Mouse (Mus musculus) megakaryocyte progenitor cell, adult 5-6 weeks (primary cell): ENCODE measurements around the gene Susd4. TPM values are rescaled to one million over a fixed set of nuclear protein-coding genes. Genes with fewer than 3 reads are reported as not detected.

Experiments used
- ATAC-seq: replicated peaks from 2 replicates; pipeline ENCODE4 v1.8.0; 2016; ENCODE audit warnings: mild to moderate bottlenecking, moderate TSS enrichment, inconsistent platforms; ENCODE audit not compliant: poor library complexity
- total RNA-seq, 2 experiments: library from RNA; stranded (forward) in 1 of 2; stranded (reverse) in 1 of 2; fragments of 157-497, 149-512 nt in 1 of 2; fragments of 200-1000 nt in 1 of 2; gene quantifications; 2 replicates each; pipeline versions ENCODE4 v1.2.3 to v1.2.4; 2015 to 2017

Susd4 gene
- total RNA-seq, 2 experiments from 2014 or later = not detected

DNA sequence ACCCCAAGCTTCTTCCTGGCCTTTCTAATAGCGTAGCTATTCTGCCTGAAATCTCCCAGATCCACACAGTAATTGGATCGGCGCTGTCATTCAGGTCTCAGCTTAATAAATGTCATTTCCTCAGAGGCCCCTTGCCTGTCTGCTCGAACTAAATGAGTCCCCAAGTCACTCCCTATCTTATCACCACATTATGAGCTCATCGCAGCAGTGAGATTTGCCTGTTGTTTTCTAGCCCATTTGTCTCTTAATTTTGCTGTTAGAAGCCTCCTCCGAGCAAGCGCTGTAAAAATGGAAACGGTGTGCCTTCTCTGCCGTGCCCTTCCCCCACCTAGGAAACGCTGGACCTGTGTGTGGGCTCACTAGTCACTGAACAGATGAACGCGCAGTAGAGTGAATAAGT, 85.9 kb downstream of the Susd4 start:
- no peak for ATAC-seq

DNA sequence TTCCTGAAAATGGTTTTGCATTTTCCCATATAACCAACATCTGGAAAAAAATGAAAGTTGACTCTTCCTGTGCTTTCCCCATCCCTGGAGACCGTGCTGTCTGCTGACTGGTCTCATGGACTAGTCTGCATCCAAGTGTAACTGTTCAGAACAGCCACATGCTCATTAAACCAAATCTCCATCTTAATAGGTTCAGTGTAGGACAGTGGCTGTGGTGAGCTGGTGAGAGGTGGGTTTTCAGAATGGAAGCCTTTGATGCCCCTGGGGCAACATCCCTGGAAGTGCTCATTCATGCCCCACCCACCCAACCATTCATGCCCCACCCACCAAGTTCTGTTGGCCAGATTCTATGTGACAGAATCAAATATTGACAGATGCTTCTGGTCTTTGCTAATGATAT, 86.4 kb downstream of the Susd4 start:
- no peak for ATAC-seq

DNA sequence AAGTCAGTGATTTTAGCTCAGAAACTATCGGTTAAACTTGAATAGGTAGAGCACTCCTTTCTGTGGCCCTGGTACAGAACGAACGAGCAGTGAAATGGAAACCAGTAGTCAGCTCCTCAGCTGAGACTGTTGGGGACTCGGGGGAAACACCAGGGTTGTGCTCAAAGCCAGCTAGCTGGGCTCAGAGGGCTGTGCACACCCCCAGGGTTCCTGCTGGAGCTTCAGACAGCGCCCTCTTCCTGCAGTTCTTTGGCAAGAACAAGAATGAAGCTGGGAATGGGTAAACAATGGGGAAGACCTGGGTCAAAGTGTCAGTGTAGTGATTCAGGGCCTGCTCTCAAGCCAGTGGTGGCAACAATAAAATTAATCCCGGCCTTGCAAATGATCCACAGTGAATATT, 88.5 kb downstream of the Susd4 start:
- ATAC-seq = no peak; the same call in 1 of the 2 replicates

DNA sequence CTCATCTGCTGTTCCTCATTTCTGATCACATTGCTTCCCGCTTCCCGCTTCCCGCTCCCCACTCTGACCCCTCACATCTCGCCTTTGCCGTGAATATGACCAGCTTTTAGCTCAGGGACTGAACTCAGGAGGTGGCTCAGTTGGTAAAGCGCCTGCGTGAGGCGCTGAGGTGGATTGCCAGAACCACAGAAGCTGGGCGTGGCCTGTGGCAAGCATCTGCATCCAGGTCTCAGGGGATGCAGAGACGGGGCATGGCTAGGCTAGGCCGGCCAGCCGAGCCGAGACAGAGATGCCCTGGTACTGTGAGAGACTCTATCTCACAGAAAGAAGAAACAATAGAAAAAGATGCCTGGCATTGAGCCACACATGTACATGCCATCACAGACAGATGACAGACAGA, 93.0 kb downstream of the Susd4 start:
- ATAC-seq = no peak

DNA sequence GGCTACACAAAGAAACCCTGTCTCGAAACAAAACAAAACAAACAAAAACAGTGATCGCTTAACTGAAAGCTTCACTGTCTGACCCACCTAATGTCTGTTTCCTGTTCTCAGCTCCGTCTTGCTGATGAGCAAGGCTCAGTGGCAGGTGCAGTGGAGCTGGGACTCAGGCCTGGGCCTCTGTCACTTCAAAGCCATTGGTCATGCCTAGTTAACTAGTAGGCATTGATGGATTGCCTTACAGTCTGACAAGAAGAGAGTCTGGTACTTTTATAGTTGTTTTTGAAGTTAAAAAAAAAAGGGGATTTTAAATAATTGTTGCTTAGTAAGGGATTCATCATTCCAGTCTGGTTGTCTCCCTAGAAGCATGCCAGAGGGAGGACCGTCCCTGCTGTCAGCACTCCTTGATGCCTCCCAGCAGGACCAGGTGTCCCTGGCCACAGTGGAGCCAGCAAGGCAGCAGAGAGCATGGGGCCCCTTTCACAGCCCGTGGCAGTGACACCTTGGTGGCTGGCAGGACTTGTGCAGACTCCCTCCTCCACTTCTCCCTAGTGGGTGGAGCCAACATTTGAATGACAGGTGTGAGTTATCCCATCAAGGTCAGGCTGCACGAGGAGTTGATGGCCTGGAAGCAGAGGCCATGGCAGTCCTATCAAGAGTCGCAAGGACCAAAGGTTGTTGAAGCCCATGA, 98.2 kb downstream of the Susd4 start:
- ATAC-seq = no peak

DNA sequence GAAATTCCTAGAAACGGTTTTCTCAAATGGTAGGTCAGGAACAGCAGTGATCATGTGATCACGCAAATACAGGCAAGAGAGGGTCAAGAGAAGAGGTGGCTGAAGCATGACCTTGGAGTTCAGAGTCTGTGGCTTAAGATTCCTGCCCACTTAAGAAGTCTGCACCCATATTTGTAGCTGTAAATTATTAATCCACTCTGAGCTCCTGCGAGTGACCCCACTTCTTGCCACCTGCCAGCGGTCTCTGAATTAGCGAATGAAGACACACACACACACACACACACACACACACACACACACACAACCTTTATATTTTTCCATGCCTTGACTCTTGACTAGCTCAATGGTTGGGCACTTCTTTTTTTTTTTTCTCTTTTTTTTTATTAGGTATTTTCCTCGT, 99.7 kb downstream of the Susd4 start:
- ATAC-seq = no peak

DNA sequence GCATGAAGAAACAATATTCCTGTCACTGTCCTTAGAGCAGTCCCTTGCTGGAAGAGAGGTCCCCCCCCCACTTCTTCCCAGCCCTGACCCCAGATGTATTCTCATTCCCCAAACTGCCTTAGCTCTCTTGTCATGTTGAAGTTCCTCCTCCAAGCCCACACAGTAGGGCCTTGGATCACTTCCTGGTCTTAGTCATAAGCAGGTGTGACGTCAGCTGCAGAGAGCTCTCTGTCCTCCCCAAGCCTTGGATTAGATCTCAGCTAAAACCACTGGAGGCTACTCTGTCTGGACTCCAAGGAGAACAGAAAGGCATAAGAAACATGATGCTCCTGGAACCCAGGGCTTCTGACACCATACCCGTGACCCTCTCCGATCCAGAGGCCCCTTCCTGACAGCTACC, 104.2 kb downstream of the Susd4 start:
- ATAC-seq = peak; percentile 34; the same call in 1 of the 2 replicates

DNA sequence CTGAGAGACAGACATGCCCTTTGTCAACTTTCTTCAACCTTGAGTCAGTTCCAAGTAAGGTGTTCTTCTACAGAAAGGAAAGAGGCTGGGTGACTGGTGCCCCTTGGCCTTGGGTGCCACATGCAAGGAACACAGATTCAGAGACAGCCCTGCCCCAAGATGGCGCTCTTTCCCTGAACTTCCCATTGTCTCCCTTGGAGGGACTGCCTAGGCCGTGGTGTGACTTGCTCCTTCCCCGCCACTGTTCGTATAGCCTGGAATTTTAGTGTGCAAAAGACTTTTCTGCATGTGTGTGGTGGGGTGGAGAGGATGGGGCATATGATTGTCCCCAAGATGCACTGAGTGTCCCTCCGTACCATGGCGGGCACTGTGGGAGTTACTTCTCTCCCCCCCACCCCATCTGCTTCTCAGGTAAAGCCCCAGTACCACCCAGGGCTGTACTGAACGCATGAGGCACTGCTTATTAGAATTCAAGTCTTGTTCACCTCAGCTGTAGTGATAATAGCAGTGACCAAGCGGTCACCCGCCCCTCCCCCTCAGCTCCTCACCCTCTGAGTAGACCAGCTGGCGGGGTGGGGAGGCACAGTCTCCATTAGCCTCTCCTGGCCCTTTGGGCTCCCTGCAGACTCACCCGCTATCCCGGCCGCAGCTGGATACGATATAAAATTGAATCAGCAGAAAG, 104.9 kb downstream of the Susd4 start:
- ATAC-seq = peak; percentile 80

DNA sequence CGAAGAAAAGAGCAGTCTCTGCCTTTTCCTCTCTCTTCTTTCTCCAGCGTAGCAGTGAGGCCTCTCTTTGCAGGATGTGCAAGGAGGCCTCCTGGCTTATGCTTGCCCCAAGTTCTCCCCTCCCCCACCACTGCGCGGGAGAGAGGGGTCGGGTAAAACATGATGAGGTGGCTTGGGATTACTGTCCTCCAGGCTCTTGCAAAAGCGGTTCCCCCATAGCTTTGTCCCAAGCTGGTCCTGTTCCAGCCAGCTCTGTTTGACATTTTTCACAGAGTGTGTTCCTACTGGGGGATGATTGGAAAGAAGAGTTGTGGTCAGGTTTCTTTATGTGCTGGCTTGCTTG, 105.4 kb downstream of the Susd4 start:
- ATAC-seq = no peak

DNA sequence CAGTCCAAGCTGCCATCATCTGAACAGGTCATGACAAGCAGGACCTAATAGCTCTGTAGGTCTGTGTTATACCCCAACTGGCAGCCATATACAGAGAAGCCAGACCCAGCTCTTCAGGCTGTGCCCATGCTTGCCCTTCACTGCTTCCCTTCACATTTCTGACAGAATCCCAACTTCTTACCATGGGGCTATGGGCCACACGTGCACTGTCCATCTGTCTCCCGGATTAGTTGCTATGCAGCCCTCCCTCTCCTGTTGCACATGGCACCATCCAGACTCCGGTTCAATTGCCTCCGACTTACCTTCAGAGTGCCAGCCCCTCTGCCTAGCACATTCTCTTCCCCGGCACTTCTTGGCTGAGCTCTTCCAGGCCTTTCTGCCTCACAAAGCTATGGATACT, 114.5 kb downstream of the Susd4 start:
- ATAC-seq = no peak

DNA sequence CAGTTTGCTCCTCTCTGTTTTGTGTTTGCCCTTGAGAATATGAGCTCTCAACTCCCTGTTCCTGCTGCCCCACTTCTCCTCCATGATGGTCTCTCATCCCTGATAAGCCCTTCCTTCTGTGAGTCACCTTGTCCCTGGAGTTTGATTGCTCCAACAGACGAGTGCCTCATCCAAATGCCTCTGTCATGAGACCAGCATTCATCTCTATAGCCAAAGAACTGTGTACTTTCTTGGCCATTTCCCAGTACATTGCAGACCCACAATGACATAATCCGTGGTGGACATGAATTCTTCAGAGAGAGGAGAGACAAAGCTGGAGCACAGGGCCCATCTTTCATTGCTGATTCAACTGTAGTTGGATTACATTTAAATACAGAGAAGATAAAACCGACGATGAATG, 115.1 kb downstream of the Susd4 start:
- no peak for ATAC-seq

DNA sequence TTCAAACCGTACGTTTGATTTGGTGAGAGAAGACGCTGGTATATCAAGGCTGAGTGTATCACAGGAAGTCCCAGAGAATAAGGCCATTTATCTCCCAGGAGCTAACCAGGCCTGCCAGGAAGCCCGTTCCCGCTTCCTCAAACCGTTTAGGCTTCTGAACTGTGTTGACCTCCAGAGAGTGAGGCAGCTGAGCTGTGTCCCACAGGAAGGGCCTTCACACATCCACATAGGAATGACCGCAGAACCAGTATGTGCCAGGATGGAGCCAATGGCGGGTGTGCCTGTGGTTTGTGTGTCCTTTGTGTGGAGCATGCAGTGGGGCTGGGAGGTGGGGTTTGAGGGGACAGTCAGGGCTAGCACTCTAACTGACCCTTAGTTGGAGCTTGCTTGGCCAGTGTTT, 117.6 kb downstream of the Susd4 start:
- no peak for ATAC-seq

DNA sequence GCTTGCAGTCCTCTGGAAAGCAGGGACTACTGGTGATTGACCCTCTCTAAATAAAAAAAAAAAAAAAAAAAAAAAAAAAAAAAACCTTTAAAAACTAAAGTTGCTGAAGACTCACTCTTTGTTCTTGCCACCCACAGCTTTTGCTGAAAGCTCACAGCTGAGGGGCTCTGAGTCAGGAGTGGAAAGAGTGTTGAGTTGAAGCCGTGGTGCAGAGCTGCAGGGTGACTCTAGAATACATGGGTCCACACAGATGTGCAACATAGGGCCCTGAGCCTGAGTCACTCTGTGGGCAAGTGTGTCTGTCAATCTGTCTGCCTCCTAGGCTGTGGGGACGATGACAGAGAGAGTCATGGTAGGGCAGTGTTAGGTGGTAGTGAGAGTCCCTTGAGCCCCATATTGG, 119.0 kb downstream of the Susd4 start:
- no peak for ATAC-seq

DNA sequence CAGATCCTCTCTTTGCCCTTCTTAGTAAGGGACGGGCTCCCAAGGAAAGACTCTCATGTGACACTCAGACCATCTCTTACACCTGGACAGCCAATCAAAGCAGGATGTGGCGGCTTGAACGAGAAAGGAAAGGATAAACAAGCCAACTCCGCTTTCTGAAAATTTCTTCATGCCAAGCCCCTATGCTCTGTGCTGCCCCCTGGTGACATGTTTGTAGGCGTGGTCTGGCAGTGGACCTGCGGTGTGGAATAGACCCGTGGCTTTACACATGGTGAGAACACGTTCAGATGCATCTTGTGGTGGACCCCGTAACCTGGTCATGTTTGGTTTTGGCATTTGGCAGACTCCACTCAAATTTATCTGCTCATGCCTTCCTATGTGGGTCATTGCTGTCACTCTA, 132.0 kb downstream of the Susd4 start:
- ATAC-seq = peak; percentile 91

DNA sequence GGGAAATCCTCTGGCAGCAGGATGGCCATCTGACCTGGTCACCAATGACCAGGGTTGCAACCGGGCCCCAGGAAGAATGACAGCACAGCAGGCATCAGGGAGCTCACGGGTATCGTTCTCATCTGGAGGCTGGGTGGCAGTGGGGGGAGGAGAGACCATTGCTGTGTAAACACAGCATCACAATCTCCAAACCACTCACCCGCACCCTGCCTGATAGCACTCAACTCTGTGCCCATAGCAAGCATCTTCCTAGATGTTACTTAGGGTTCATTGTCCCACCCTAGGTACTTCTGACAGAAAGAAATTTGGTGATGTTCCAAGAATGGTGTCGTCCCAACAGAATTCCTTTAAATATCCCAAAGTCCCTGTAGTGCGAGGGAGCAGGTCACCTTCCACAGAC, 133.4 kb downstream of the Susd4 start:
- no peak for ATAC-seq

DNA sequence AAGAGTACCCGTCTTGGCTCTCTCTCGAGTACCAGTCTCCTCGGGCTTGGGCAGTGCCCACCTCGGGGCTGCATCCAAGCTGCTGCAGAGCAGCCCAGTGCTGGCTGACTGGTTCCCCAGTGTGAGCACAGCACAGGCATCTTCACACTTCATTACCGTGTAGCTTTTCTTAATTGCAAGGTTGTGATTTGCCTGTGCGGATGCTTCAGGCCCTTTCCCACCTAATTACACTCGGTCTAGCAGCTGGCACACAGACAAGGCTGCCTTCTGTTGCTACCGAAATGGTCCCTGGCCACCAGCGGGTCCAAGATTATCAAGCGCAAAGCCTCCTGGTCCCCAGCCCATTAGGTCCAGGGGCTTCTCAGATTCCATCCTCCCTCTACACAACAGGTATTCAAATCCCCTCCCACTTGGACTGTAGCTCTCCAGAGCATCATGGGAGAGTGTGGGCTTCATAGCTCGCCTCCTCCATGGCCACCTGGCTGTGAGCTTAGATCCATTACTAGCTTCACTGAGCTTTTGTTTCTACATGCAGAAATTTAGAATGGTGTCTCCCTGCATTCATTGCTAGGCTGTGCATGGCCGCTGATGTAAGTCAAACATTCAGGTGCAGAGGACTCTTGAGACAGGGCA, 134.0 kb downstream of the Susd4 start:
- ATAC-seq = no peak

DNA sequence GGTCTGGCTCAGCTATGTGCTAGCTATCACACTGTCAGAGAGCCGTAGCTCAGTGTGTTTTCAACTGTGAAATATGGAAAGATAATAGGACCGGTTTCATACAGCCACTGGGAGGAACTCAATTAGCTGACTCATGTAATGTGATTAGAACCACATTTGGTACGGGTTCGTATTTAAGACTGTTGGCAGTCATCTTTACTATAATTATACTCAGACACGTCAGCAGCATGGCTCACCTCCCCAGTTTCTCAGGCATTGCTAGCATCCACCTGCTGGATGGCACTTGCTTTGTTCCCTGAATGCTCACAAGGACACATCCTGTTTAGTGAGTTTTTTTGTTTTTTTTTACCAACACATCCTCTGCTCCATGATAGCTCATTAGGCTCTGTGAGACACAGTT, 138.4 kb downstream of the Susd4 start:
- no peak for ATAC-seq

DNA sequence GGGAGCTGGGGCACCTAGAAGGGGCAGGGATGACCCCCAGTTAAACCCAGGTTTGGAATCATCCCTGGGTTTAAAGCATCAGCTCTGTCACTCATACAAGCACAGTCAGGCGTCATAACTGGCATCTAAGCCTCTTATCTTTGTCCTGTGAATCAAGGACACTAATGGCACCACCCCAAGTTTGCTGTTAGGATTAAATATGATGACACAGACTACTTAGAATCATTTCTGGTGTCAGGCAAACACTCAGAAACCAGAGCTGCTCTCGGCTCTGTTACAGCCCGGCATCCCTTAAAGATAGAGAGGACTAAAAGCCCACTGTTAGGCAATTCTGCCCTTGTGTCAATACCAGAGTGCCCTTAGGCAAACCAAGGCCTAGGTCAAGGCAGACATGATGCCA, 139.2 kb downstream of the Susd4 start:
- no peak for ATAC-seq

DNA sequence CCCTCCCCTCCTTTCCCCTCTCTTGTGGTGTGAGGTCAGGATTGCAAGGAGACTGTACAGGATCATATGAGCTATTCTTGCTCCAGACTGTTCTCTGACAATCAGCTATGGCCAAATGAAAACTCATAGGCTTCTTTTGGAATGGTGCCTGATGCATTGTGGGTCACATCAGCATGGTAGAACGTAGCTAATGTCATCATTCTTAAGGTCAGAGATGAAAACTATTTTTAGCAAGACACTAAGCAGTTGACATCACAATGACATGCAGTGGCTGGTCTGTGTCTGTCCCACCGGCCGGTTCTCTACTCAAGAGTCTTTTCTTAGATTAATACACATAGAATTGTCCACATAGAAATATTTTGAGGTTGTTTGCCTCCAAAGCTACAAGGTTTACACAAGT, 142.0 kb downstream of the Susd4 start:
- ATAC-seq = no peak

DNA sequence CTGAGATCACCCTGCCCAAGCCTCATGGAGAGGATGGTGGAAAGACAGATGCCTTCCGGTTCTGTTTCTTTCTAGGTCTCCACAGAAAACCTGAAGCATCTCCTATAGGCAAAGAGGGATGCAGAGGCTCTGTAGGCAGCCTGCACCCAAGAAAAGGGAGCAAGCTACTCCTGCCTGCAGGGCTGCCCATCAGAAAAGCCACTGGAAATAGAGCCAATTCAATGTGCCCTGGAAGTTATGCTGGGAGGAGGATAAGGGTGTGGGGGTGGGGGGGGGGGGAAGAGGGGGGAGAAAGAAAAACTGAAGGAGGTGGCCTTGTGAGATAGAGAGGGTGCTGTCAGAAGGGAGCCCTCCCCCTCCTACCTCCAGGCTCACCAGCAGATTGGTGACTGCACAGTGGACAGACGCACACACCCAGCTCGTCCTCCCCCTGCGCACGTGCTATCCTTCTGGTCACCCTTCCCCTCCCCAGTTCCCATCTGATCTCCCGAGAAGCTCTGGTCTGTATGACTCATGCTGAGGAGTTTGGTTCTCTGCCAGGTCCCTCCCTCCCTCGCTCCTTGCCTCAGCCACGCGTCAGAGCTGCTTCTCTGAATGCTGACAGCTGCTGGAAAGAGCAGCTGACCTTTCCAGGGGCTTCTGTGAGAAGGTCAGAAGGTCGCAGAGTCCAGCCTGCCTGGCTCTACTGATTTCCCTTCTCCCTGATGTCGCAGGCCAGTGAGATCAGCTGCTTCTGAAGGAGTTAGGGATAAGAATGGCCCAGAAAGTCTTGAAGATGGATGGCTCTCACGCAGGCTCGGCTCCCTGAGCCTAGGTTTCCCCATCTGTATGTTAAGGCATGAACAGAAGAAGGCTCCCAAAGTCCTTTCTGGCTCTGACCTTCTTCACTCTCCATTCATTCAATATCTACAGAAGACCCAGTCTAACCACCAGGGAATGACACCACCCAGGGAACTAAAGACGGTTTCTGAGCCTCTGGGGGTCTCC, 144.7 kb downstream of the Susd4 start:
- peak; percentile 88 for ATAC-seq

DNA sequence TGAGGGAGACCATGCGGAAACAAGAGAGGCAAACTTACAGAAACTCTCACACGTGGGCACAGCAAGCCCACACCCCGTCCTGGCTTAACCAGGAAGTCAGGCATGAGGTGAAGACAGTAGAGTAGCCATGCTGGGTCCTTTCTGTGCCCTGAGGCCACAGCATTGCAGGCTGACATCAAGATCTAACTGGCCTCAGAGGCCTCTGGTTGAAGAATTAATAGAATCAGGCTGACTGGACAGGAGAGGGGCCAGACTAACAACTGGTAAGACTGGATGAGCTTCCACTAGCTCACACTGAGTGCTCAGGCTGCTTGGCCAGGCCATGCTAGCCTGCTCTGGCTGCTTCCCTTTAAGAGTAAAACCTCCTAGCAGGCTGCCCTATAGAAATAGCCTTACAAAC, 145.4 kb downstream of the Susd4 start:
- ATAC-seq = no peak
